In genomic region chr10:81482533-81482889, GRCm38 (mm10) we compare ENCODE assay signal across 8 mouse cellular contexts. TPM values are rescaled to one million over a fixed set of nuclear protein-coding genes. Genes with fewer than 3 reads are reported as not detected.
DNase-seq lines count a peak whose midpoint lies in the region; ATAC-seq lines count a peak whose summit lies in the region.

Gene Celf5 (minus strand): TSS chr10:81482709.

- DNase-seq in gastrocnemius, postnatal 10 days = peak; percentile 65
- no peak for DNase-seq in gastrocnemius, adult 18-20 months (ENCODE audit: low spot score)
- peak; percentile 64 for DNase-seq in ZHBTc4 (ENCODE audit: low read depth, low spot score)
- peak; percentile 64 for DNase-seq in embryonic facial prominence, embryonic 11.5 days (ENCODE audit: low spot score)
- DNase-seq in heart, postnatal 14 days = peak; percentile 72
- DNase-seq in layer of hippocampus, postnatal 36 days = peak; percentile 72 to 79
- peak; percentile 60 for DNase-seq in lung, postnatal 14 days
- peak; percentile 42 for DNase-seq in retina, postnatal 7 days (ENCODE audit: low read depth, low spot score)

- intact Hi-C loops in heart, postnatal 14 days (cut with DNase I) = no loop called here

- H3K36me3 ChIP-seq in embryonic facial prominence, embryonic 11.5 days (replicated peaks; ENCODE audit: control insufficient read depth, insufficient read depth, low read depth, low read length) = no peaks in the 10 kb centered on the region; the same call in 1 of the 2 replicates

- no peaks in the 10 kb centered on the region for H3K4me1 ChIP-seq in embryonic facial prominence, embryonic 11.5 days (ENCODE audit: control insufficient read depth, insufficient read depth, low read length)

- peak within 1 kb of the TSS; percentile 59; the same call in 1 of the 2 replicates for H3K9ac ChIP-seq in embryonic facial prominence, embryonic 11.5 days (replicated peaks; ENCODE audit: low read length)

- H3K27me3 ChIP-seq in embryonic facial prominence, embryonic 11.5 days (ENCODE audit: control insufficient read depth, insufficient read depth, low read length) = peaks cover 17% of the 10 kb centered on the region

- H3K9me3 ChIP-seq in embryonic facial prominence, embryonic 11.5 days (replicated peaks; ENCODE audit: control insufficient read depth, low read length) = no peaks in the 10 kb centered on the region

- under 1% methylated on average over 34 of the region's 36 CpGs for WGBS in embryonic facial prominence, embryonic 11.5 days

- H3K4me2 ChIP-seq in embryonic facial prominence, embryonic 11.5 days (ENCODE audit: low read depth, low read length) = peak within 1 kb of the TSS; percentile 72

- H3K27ac ChIP-seq in embryonic facial prominence, embryonic 11.5 days (replicated peaks; ENCODE audit: low read depth, low read length) = no peak within 1 kb of the TSS

- ATAC-seq in embryonic facial prominence, embryonic 11.5 days (replicated peaks; ENCODE audit: insufficient number of reproducible peaks, low FRiP score, low TSS enrichment, low read depth) = 0 out of 2 replicates have a peak, but pooled peaks have one; percentile 8

- H3K4me3 ChIP-seq in embryonic facial prominence, embryonic 11.5 days (ENCODE audit: low read depth, low read length) = peak within 1 kb of the TSS; percentile 40

RNA-seq across cellular contexts. Expression of gene Celf5, which starts in this region (rescaled TPM):
- under 1 TPM; 0.38 to 0.99 TPM for total RNA-seq in gastrocnemius, postnatal 10 days (2021)
- total RNA-seq in gastrocnemius, adult 18-20 months (2021) = under 1 TPM; 0.05 to 0.07 TPM
- 2.5 and 2.7 TPM in 2 replicates for polyA plus RNA-seq in embryonic facial prominence, embryonic 11.5 days (2014; fragmentation: Nextera tagmentation; extraction: Ambion mirVana)
- under 1 TPM; 0.15 to 0.19 TPM for total RNA-seq in heart, postnatal 14 days (2021)
- 100 to 1,000 TPM; 273 to 281 TPM for total RNA-seq in layer of hippocampus, postnatal 36 days (2021)

Comparison
In these comparisons a context has a peak if more than half of its experiments do, and no peak if none do; other contexts are left out.
1. RNA of gene Celf5 (total RNA-seq): 273 to 281 TPM in layer of hippocampus, postnatal 36 days; 0.38 to 0.99 TPM in gastrocnemius, postnatal 10 days, 0.15 to 0.19 TPM in heart, postnatal 14 days and 0.05 to 0.07 TPM in gastrocnemius, adult 18-20 months; every median in the first group is over 100 times any median in the second.
2. Peak in DNase-seq in gastrocnemius, postnatal 10 days; RNA of the gene not detected or under 1 TPM.
3. Peak in DNase-seq in heart, postnatal 14 days; RNA of the gene not detected or under 1 TPM.